Mouse (Mus musculus) skeletal muscle tissue, adult 2 months (tissue): ENCODE data around the gene Gpx2.

Experiments
- DNase-seq: peaks from one replicate; pipeline ENCODE4 v3.0.0-alpha.2; 2012; ENCODE audit warnings: low read depth, low spot score

The Gpx2 gene

DNA sequence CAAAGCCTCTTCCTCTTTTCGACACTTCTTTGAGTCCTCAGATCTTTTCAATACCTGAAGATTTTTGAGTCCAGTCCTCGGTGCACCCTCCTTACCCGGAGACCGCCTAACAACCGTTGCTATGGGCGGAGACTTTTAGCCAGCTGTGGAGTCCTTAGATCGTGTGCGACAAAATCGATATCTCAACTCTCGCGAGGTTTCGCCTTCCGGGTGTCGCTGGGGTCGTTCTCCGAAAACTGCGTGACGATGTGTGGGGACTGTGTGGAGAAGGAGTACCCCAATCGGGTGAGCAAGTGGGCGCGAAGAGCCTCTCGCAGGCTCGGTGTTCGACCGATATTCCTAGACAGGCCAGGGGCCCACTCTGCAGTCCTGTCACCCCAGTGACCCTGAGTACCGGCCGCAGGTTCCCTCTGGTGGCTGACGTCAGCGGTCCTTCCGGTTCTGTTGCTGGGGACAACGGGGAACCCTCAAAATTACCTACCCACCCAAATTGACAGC lies 30.0 kb downstream of the Gpx2 start, which contains the start of the genes Churc1 and Fntb:
Churc1 (plus strand) TSS at position 185 of the 498 bp plus-strand sequence.
Fntb (plus strand) TSS at position 236 of the 498 bp plus-strand sequence.
- peak; percentile 95 for DNase-seq

DNA sequence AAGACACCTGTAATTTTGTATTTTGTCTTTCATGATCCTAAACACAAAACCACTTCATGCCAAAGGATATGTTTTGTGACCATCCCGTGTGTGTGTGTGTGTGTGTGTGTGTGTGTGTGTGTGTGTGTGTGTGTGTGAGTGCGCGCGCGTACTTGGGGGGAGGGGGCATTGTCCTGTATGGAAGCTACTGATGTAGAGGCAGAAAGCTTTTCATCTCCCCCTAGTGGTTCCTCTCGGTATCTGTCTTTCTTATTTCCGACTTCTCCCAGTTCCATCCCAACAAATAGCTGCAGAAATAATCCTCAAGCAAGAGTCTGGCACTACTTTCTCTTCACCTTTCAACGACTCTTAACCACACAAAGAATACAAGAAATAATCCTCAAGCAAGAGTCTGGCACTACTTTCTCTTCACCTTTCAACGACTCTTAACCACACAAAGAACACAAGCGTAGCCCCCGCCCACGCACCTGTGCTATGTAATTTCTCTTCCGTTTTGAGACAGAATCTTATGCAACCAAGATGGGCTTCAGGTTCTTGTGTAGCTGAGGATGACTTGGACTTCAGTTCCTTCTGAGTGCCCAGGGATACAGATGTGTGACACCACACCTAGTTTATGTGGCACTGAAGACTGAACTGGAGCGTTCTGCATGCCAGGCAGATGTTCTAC lies 42.6 kb downstream of the Gpx2 start:
- DNase-seq = no peak

GRCm38 (mm10) chr12:76750866-76751459 lies 44.4 kb downstream of the Gpx2 start:
- no peak for DNase-seq
